Comparison of ENCODE assay signal across 20 mouse cellular contexts in genomic region chr5:37088342-37089108, GRCm38 (mm10). TPM values are rescaled to one million over a fixed set of nuclear protein-coding genes. Genes with fewer than 3 reads are reported as not detected.
A peak's percentile ranks its signal among the peaks of the same experiment; 100 is the strongest.
DNase-seq lines count a peak whose midpoint lies in the region; ATAC-seq and TF ChIP-seq lines count a peak whose summit lies in the region.
"Had no signal": no experiment of that assay in that cellular context is flagged by ENCODE, and none has a peak within 500 bp of the region (broad histone marks: within the 10 kb centered on the region; RNA-seq: fewer than 3 reads in every experiment).

No protein-coding gene starts in this region.

- no peak for TF ChIP-seq POLR2A in small intestine, adult 2 months (IDR thresholded peaks at IDR 0.05; ENCODE audit: low read depth, low read length)

- H3K36me3 ChIP-seq in intestine, embryonic 14.5 days (ENCODE audit: control insufficient read depth, insufficient read depth, low read length) = no peaks in the 10 kb centered on the region
- peaks cover 31% of the 10 kb centered on the region for H3K36me3 ChIP-seq in small intestine, adult 2 months (ENCODE audit: control insufficient read depth, insufficient read depth, low read length)
- H3K36me3 ChIP-seq: forebrain, embryonic 12.5 days; heart, embryonic 13.5 days; limb, embryonic 13.5 days; liver, embryonic 13.5 days; lung, embryonic 15.5 days had no signal

- peak overlapping the region; percentile 38 for H3K27ac ChIP-seq in intestine, embryonic 14.5 days (ENCODE audit: low read depth)
- H3K27ac ChIP-seq in small intestine, adult 2 months (ENCODE audit: insufficient read depth, low read depth, low read length) = peak overlapping the region; percentile 81
- H3K27ac ChIP-seq: forebrain, embryonic 12.5 days; heart, embryonic 13.5 days; hindbrain, embryonic 15.5 days; limb, embryonic 13.5 days; liver, embryonic 13.5 days; lung, embryonic 15.5 days had no signal

- peak; percentile 15 for DNase-seq in thymus, postnatal 4 days
- DNase-seq in thymus, adult 18-20 months = no peak
- DNase-seq in intestine, embryonic 14.5 days (ENCODE audit: low spot score) = peak; percentile 56
- no peak for DNase-seq in left cerebral cortex, adult 9 months (ENCODE audit: low spot score in 2 of 2)
- DNase-seq in urinary bladder, adult 2 months (ENCODE audit: low spot score) = no peak
- no peak for DNase-seq in thymus, postnatal 25 days
- DNase-seq in kidney, adult 9 months = no peak
- DNase-seq: cerebellum, adult 18-20 months; heart, adult 18-20 months; kidney, adult 8-10 months; liver, embryonic 13.5 days; retina, postnatal 1 day had no signal

- ATAC-seq in intestine, embryonic 14.5 days (replicated peaks; ENCODE audit: low FRiP score, low TSS enrichment, low read depth) = peak; percentile 83
- ATAC-seq: midbrain, embryonic 16.5 days had no signal

- H3K9ac ChIP-seq in intestine, embryonic 14.5 days (ENCODE audit: low read length) = no peak overlapping the region
- H3K9ac ChIP-seq: forebrain, embryonic 12.5 days; heart, embryonic 13.5 days; hindbrain, embryonic 15.5 days; limb, embryonic 13.5 days; liver, embryonic 13.5 days; lung, embryonic 15.5 days had no signal

- peaks cover 31% of the 10 kb centered on the region for H3K27me3 ChIP-seq in intestine, embryonic 14.5 days (replicated peaks; ENCODE audit: control insufficient read depth, insufficient read depth, low read length)
- no peaks in the 10 kb centered on the region for H3K27me3 ChIP-seq in small intestine, adult 2 months (ENCODE audit: control insufficient read depth, insufficient read depth, low read length)

- no peak for TF ChIP-seq CTCF in small intestine, adult 2 months (IDR thresholded peaks at IDR 0.05; ENCODE audit: extremely low read depth, insufficient read length, insufficient replicate concordance, low read depth, low read length)

- H3K4me3 ChIP-seq in intestine, embryonic 14.5 days (ENCODE audit: low read depth, low read length) = no peak overlapping the region
- no peak overlapping the region for H3K4me3 ChIP-seq in small intestine, adult 2 months (ENCODE audit: low read depth, low read length)
- H3K4me3 ChIP-seq: forebrain, embryonic 12.5 days; heart, embryonic 13.5 days; hindbrain, embryonic 15.5 days; limb, embryonic 13.5 days; liver, embryonic 13.5 days; lung, embryonic 15.5 days had no signal

- 23% methylated on average over 1 of the region's 1 CpGs for WGBS in intestine, embryonic 14.5 days
- WGBS in small intestine, adult 2 months = 20% methylated on average over 1 of the region's 1 CpGs

- H3K4me1 ChIP-seq in intestine, embryonic 14.5 days (replicated peaks; ENCODE audit: control insufficient read depth, insufficient read depth, low read length) = 0 out of 2 replicates have a peak, but pooled peaks cover 7% of the 10 kb centered on the region
- H3K4me1 ChIP-seq in small intestine, adult 2 months (ENCODE audit: control insufficient read depth, insufficient read depth, insufficient read length, low read length) = peaks cover 19% of the 10 kb centered on the region
- H3K4me1 ChIP-seq: liver, embryonic 13.5 days had no signal

- H3K4me2 ChIP-seq in intestine, embryonic 14.5 days (ENCODE audit: low read length) = 0 out of 2 replicates have a peak overlapping the region, but pooled peaks have one; percentile 15
- H3K4me2 ChIP-seq: forebrain, embryonic 12.5 days; heart, embryonic 13.5 days; hindbrain, embryonic 15.5 days; limb, embryonic 13.5 days; liver, embryonic 13.5 days; lung, embryonic 15.5 days had no signal

- H3K9me3 ChIP-seq in intestine, embryonic 14.5 days (ENCODE audit: control insufficient read depth, low read length) = no peaks in the 10 kb centered on the region
- H3K9me3 ChIP-seq: forebrain, embryonic 12.5 days; heart, embryonic 13.5 days; hindbrain, embryonic 15.5 days; limb, embryonic 13.5 days; liver, embryonic 13.5 days; lung, embryonic 15.5 days had no signal

RNA-seq across cellular contexts. Expression of gene Gm1043, which starts 3.4 kb away (rescaled TPM):
- polyA plus RNA-seq in intestine, embryonic 14.5 days (2014; fragmentation: Nextera tagmentation; extraction: Ambion mirVana) = not detected in 2 replicates
- 0.32 and 0.85 TPM in 2 replicates for polyA plus RNA-seq in small intestine, adult 2 months (2012; rRNA removed)
- 0.19 and 0.21 TPM in 2 replicates for polyA plus RNA-seq in urinary bladder, adult 2 months (2012; rRNA removed)
- polyA plus RNA-seq: embryonic facial prominence, embryonic 11.5 days; heart, embryonic 13.5 days; liver, embryonic 13.5 days; lung, embryonic 15.5 days had no signal

Comparison
In these comparisons a context has a peak if more than half of its experiments do, and no peak if none do; other contexts are left out.
1. DNase-seq: peak in thymus, postnatal 4 days (single experiment) and intestine, embryonic 14.5 days (single experiment); none in thymus, adult 18-20 months (0 of 2), left cerebral cortex, adult 9 months (0 of 2), urinary bladder, adult 2 months (single experiment), thymus, postnatal 25 days (single experiment) and kidney, adult 9 months (single experiment).